Mouse (Mus musculus) brown adipose tissue, adult 24 weeks (tissue): Measurements from ENCODE around the gene Trnt1. TPM values are rescaled to one million over a fixed set of nuclear protein-coding genes. Genes with fewer than 3 reads are reported as not detected.

ENCODE experiments used
- H3K27ac ChIP-seq: fragments of 200-500 bp; replicated peaks from 2 replicates; pipeline ENCODE4 v1.5.1; 2012; ENCODE audit warnings: low read depth, mild to moderate bottlenecking, low read length
- H3K4me1 ChIP-seq: fragments of 200-500 bp; 2 replicates; pipeline ENCODE4 v1.6.1; 2012; ENCODE audit warnings: low read length, mixed read lengths; ENCODE audit not compliant: control insufficient read depth, insufficient read depth, insufficient read length
- H3K4me3 ChIP-seq: fragments of 200-500 bp; 2 replicates; pipeline ENCODE4 v1.5.1; 2012; ENCODE audit warnings: low read depth, mild to moderate bottlenecking, low read length, moderate library complexity; ENCODE audit not compliant: insufficient read depth
- polyA plus RNA-seq: library from polyadenylated mRNA; stranded (reverse); fragments of >200 nt; gene quantifications from 2 replicates; pipeline ENCODE4 v1.2.4, GENCODE M21; 2012; ENCODE audit not compliant: missing spikeins, insufficient read depth, insufficient read length

Gene Trnt1
- polyA plus RNA-seq, result 25.0 and 28.5 TPM in 2 replicates

DNA sequence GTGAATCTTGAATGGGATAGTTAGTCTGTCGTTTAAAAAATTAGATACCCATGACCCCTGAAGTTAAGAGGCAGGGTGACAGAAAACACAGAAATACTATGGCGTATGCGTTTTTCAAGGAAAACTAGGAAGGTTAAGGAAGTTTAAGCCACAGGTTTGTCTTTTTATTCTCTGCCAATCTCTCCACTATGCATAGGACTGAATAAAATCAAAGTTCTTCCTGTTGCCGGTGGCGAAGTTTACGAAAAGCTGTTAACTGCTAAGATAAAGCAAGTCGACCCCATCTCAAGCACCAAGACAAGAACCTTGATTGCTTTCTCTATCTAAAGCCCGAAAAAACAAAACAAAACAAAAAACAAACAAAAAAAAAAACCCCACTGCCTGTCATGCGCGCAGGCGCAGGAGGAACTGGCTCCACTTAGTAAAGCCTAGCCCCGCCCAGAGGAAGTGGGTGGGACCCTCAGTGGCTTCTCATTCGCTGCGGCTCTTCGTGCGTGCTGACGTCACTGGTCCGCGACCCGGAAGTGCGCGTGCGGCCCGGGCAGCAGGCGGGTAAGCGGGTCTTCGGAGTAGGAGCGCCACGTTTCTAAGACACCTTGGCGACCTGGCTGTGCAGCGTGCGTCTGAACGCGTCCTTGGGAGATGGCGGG is at the start of gene Trnt1:
TSS of gene Trnt1 (plus strand) at position 481 of the 650 bp plus-strand sequence.
- H3K4me3 ChIP-seq, result peak within 1 kb of the TSS; percentile 70
- no peaks in the 10 kb centered on the region for H3K4me1 ChIP-seq
- peak within 1 kb of the TSS; percentile 65 for H3K27ac ChIP-seq

DNA sequence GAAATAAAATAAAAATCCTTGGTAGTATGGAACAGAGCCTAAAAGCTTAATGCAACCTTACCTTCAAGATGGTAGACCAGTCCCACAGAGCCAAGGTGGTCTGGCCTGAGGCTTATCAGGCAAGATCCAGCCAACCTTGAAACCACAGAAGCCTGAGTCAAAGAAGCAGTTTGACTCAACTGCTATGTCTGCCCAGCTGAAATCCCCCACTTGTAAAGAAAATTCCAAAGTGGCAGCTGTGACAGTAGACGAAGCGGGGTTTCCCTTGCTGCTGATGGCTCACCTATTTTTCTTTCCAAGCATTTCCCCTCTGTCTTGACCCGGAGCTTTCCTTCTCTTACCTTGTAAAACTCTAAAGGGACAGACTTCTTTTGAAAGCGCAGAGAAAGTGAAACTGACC is 43.3 kb upstream of the Trnt1 start:
- Histone ChIP-seq H3K27ac (no peak overlapping the region), H3K4me3 (no peak overlapping the region), H3K4me1 (no peaks in the 10 kb centered on the region)

DNA sequence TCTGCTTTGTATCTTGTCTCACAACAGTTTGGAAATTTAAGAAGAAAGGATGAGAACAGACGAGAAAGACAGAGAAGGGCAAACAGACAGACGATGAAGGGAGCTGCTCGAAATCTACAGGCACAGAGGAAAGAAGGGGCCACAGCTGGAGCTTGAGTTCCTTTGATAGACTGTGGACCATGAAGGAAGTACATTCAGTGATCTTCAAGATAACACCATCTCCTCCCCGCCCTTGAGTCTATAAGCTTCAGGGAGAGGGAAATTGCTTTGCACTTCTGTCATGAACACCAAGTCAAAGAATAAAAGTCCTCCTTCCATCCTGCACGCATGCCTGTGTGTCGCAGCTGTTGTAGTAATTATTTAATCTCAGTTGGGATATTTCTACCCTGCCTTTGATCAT is 42.8 kb upstream of the Trnt1 start:
- H3K4me1 ChIP-seq, result no peaks in the 10 kb centered on the region
- H3K27ac ChIP-seq, result no peak overlapping the region
- no peak overlapping the region for H3K4me3 ChIP-seq

DNA sequence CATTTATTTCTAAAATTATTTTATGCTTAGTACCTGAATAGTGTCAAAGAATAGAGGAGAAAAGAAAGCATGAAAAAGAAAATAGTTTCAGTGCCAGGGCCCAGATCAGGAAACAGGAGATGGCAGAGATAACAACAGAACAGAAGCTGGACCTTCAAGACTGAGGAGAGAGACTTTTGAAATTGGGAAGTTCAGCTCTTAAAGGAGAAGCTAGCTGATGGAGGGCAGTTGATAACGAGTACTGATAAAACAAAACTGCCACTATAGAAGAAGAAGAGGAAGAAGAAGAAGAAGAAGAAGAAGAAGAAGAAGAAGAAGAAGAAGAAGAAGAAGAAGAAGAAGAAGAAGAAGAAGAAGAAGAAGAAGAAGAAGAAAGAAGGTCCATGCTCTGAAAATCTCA is 41.2 kb upstream of the Trnt1 start:
- no peak overlapping the region for H3K4me3 ChIP-seq
- no peaks in the 10 kb centered on the region for H3K4me1 ChIP-seq
- no peak overlapping the region for H3K27ac ChIP-seq

DNA sequence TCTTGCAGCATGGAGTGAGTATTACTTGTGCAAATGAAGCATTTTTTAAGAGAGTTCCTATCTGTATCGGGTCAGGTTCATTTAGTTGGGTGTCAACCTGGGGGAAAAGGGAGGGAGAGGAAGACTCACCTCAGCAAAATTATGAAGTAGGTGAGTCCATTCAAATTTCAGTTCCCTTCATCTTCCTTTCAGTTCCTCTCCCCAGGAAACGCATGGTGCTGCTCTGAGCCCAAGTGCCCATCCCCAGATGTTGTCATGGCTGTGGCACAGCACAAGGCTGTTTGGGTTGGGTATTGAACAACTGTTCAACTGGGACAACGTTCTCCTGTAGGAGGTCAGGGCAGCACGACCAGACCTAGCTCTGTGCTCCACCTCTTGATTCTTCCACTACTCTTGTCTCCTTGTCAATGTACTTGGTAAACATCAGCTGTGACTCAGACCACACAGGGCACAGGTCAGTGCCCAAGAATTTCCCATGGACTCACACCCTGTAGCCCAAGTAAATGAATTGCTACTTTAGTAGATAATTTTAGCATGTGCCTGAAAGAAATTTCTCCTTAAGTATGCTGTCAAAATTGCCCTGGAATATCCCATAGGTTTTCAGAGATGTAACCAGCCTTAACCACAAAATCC is 39.1 kb upstream of the Trnt1 start:
- H3K4me1 ChIP-seq, result no peaks in the 10 kb centered on the region
- no peak overlapping the region for H3K27ac ChIP-seq
- H3K4me3 ChIP-seq, result no peak overlapping the region

DNA sequence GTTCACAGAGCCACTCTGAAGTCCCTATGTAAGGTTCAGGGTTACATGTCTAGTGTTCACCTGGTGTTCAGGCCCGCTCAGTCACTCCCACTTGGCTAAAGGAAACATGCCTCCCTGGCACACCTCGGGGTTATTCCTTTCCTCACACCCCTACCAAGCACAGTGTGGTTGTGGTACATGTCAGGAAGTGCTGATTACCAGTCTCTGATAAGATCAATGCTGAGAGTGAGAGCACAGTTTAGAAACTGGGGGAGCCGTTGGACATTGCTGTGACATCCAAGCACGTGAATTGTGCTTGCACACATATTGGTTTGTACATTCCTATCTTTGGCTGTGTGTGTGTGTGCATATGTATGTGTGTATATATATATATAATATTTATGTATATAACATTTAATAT is 36.4 kb upstream of the Trnt1 start:
- H3K4me3 ChIP-seq, result no peak overlapping the region
- no peak overlapping the region for H3K27ac ChIP-seq
- H3K4me1 ChIP-seq, result no peaks in the 10 kb centered on the region

DNA sequence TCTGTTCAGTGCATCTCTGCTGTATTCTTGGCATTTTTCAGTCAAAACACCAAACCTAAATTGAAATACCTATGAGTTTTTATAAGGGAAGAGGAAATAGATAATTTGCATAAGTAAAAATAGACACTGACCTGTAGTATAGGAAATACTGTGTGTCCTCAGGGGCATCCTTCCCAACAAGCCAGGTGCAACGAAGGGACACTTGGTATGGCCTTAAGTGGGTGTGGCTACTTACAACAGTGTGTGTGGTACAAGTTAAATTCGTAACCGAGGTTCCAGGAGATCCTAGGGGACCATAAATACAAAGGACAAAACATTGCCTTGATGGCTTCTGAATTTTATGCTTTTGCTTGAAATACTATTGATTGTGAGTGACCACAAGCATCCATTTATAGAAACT is 30.7 kb upstream of the Trnt1 start:
- no peak overlapping the region for H3K4me3 ChIP-seq
- no peak overlapping the region for H3K27ac ChIP-seq
- H3K4me1 ChIP-seq, result no peaks in the 10 kb centered on the region

DNA sequence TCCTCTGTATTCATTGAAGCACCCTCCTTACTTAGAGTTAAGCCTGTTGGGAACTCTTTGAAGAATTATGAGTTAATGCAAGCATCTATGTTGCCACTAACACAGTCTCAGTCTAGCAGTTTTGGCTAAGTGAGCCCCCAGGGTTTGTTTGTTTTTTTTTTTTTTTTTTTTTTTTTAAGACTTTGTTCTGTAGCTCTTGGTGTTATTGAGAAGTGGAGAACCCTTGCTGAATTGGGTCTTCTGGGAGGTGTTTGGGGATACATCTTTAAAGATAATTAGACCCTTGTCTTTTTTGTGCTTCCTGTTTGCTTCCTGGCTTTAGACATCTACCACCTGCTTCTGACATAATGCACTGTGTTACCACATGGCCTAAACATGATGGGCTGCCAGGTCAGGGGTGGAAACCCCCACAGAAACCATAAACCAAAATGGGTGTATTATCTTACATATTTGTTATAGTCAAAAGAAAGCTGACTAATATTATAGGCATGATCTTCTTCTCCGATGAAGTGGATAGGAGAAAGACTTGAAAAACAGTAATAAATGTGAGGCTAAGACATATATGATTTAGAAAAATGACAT is 28.6 kb upstream of the Trnt1 start:
- H3K27ac ChIP-seq, result no peak overlapping the region
- no peaks in the 10 kb centered on the region for H3K4me1 ChIP-seq
- H3K4me3 ChIP-seq, result no peak overlapping the region

DNA sequence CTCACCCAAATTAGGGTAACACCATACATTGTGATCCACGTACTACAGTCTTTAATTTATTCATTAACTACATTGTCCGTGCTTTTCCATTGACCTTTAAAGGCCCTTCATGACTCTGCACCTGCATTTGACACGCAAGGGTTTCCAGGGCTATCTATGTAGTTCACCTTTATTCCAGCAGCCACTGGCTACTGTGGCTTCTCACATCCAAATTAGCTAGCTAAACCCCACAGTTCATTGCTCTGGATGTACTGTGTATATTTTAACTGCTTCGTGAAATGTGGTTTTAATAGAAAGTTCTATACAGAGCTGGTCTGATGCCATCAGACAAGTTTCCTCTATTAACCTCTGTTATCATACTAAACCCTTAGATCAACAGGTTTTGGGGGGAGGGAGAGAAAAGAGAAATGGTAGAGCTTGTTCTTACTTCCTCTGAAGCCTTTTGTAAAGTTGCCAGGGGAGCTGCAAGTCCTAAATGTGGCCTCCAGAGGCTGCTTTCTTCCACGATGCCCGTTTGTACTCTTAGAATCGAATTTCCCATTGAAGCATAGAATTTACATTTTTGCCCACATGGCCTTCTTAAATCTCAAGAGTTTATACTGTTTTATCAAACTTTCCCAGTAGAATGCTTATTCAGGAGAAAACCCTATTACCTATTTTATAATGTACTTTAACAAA is 25.2 kb upstream of the Trnt1 start:
- H3K4me3 ChIP-seq, result no peak overlapping the region
- no peak overlapping the region for H3K27ac ChIP-seq

DNA sequence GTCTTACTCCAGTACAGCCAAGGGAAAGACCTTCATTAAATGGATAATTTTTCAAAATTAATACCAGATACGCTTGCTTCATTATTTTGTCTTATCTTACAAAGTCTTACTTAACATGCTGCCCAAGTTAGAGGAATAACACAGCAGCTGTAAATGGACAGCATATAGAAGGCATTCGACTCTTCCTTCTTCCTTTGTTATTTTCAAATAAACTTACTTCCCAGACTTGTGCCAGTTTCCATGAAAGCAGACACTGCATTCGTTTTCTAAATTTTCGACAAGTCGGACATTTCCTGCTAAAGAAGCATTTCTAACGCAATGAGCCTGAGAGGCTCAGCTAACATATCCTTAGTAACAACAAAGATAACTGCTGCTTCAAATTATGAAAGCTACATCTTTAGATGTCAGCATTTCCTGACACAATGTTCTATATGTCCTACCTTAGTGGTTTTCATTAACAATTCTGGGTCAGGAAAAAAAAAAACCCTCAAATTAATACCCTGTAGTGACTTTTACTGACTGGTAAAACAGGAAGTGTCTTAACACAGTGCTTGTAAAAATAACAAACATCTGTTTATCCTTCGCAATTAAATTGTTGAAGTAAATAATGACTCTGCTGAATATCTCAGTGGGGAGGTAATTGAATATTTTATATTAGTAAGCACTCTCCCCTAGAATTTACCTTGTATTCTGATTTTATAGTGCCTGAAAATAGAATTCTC is 23.1 kb upstream of the Trnt1 start:
- Histone ChIP-seq H3K4me3 (no peak overlapping the region), H3K27ac (no peak overlapping the region), H3K4me1 (no peaks in the 10 kb centered on the region)

More for the DNA sequence above, 25.2 kb upstream of the Trnt1 start:
- H3K4me1 ChIP-seq, result no peaks in the 10 kb centered on the region

DNA sequence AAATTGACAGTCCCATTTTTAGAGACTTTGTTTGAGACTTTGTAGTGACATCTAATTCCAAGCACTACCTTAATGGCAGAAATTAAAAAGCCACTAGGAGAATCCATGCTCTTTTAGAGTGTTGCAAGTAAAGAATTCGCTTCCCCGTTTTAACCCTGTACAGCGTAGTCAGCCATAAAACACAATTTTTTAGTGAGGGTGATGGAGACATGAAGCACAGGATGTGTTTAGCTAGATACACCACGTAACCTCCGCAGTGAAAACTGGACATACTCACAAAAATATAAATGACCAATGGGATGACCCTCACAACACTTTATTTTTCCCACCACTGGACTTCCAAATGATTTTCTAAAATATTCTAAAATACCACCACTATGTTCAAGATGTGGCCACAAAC is 21.7 kb upstream of the Trnt1 start:
- Histone ChIP-seq H3K4me3 (no peak overlapping the region), H3K27ac (no peak overlapping the region), H3K4me1 (no peaks in the 10 kb centered on the region)

DNA sequence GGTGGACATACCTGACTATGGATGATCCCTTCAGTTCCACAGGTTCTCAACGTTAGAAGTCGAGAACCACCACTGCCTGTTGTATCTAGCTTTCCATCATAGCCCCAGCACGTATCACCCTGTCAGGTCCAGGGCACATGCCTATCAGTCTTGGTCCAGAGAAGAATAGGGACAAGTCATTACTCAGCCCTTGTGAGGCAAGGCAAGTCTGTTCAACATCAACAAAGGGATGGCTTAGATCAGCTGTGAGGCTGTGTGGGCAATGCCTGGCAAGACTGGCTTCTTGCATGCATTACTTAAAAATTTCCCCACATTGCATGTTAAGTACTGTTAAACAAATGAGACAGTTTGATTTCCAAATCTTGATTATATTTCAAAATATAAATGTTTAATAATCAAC is 21.1 kb upstream of the Trnt1 start:
- no peaks in the 10 kb centered on the region for H3K4me1 ChIP-seq
- no peak overlapping the region for H3K27ac ChIP-seq
- no peak overlapping the region for H3K4me3 ChIP-seq

DNA sequence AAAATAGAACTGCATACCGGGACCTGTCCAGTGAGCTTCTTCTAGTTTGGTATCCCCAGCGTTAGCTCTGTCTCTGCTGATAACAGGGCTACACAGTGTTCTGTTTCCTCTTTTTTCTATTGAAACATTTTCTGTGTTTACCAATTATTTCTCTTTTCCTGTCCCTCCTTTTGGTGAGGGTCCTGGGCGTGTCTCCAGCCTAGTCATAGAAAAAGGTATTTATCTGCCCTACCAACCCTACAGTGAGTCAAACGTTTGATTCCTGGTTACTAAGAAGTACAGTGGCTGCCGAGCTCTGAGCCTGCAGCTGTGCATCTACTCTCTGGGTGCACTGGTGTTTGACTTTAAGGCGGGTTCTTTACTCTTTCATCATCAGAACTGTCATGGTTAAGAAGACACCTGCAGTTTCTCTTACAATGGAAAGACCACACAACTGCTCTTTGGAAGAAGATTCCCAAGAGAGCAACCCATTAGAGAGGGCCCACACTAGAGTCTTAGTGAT is 20.0 kb upstream of the Trnt1 start, which contains the start of gene Il5ra:
TSS of gene Il5ra (minus strand) at position 151 of the 502 bp plus-strand sequence.
- no peak within 1 kb of the TSS for H3K4me3 ChIP-seq
- no peak within 1 kb of the TSS for H3K27ac ChIP-seq
- no peaks in the 10 kb centered on the region for H3K4me1 ChIP-seq

DNA sequence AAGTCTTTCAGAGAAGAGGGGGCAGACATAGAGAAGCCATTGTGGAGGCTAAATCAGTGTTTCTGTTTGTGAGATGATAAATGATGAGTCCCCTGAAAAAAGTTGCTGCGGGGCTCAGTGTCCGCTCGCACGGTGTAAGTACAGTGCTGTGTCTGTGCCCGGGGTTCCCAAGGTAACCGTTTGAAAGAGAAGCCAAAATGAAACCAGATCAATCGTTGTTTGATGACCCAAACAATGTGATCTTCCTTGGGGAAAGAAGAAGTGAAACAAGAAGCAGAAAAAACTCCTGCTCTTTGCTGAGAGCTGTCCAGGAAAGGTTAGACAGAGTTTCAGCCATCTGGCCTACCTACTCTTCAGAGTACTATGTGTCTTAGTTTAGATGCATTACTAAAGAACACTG is 18.6 kb upstream of the Trnt1 start:
- no peak overlapping the region for H3K27ac ChIP-seq
- H3K4me1 ChIP-seq, result no peaks in the 10 kb centered on the region
- H3K4me3 ChIP-seq, result no peak overlapping the region

DNA sequence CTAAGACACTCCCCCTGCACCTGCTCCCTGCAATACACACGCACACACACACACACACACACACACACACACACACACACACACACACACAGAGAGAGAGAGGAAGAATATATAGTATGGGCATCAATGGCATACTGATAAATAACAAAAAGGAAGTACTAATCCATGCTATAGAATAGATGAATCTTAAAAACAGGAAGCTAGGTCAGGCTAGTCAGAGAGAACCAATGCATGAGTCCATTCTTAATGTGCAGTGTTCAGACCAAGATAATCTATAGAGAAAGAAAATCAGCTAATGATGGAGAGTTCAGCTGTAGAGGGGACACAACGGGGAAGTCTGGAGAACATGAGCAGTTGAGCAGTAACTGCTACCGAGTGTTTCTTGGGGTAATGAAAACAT is 10.6 kb upstream of the Trnt1 start:
- Histone ChIP-seq H3K27ac (no peak overlapping the region), H3K4me1 (no peaks in the 10 kb centered on the region), H3K4me3 (no peak overlapping the region)
